Mouse (Mus musculus): ENCODE measurements around the gene Adck1.

Gene Adck1

DNA sequence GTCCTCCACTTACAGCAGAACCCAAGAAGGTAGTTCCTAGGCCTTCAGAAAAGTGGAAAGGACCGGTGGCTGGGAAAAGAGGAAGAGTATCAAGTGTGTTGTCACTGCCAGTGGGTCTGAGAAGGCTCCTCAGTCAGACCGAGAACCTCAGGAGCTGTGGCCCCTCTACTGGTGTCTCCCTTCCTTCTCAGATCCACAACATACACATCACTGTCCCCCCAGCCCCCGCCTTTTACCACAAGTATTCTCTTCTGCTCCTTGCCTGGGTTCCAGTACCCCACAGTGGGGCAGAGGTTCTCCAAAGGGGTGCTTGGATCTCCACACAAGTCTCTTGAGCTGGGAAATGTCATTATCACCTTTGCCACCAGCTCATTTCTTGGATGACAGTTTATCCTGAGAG is 115.5 kb downstream of the Adck1 start:
- no peak for DNase-seq

GRCm38 (mm10) chr12:88476702-88477101 is 116.3 kb downstream of the Adck1 start:
- DNase-seq: no peak

- DNase-seq: no peak
Measured at GRCm38 (mm10) chr12:88481657-88482056, 121.3 kb downstream of the Adck1 start.

GRCm38 (mm10) chr12:88490881-88491280 is 130.5 kb downstream of the Adck1 start:
- DNase-seq: no peak
